Mouse (Mus musculus) liver, adult 2 months (tissue): ENCODE measurements around the gene Kcng1.

Source experiments
- CTCF ChIP-seq: fragments of 200-500 bp; IDR thresholded peaks from 2 replicates; pipeline ENCODE4 v1.5.1; 2011; ENCODE audit warnings: low read depth, low read length, control low read depth
- POLR2A ChIP-seq: fragments of 200-500 bp; IDR thresholded peaks from 2 replicates; pipeline ENCODE4 v1.6.1; 2011; ENCODE audit warnings: low read length, control low read depth; ENCODE audit not compliant: insufficient read depth; ENCODE audit errors: extremely low read depth

- TF ChIP-seq POLR2A = no peak
- TF ChIP-seq CTCF = no peak
These were observed 38.7 kb downstream of the Kcng1 start for GRCm38 (mm10) chr2:168242841-168243240.
